Mouse (Mus musculus) C3H10T1/2 (cell line): ENCODE results near the gene Sgk1. TPM values are rescaled to one million over a fixed set of nuclear protein-coding genes. Genes with fewer than 3 reads are reported as not detected.

Experiments
- polyA plus RNA-seq, 2 experiments: library from polyadenylated mRNA; unstranded; fragments of >200 nt; fragmentation: generic; extraction: Trizol; gene quantifications; one replicate each; pipeline ENCODE4 v1.2.1; 2012; ENCODE audit warnings: missing spikeins in 2 of 2

Gene Sgk1
- 10 to 100 TPM; 20.0 to 29.4 TPM for polyA plus RNA-seq

GRCm38 (mm10) chr10:21882184-21883081, at the start of gene Sgk1:
TSS of gene Sgk1 (plus strand) at chr10:21882184.

Other genes with a start within 250 kb of the Sgk1 start
- gene 4930444G20Rik, start 185.9 kb downstream of the Sgk1 start, polyA plus RNA-seq, result not detected